Mouse (Mus musculus) lung, postnatal 0 days (tissue): ENCODE measurements at regions not wholly inside any gene's neighbourhood (a gene's known extent, or its start where the extent isn't known, plus 50 kb on each side); places are given as distances from the start of the nearest gene placed in this dataset.

Experiments used
- CTCF ChIP-seq: IDR thresholded peaks from 2 replicates; pipeline ENCODE4 v1.5.1; 2016; ENCODE audit warnings: antibody characterized with exemption, mild to moderate bottlenecking
- EP300 ChIP-seq: IDR thresholded peaks from 2 replicates; pipeline ENCODE4 v1.6.1; 2016; ENCODE audit warnings: antibody characterized with exemption, mild to moderate bottlenecking, control low read depth

DNA sequence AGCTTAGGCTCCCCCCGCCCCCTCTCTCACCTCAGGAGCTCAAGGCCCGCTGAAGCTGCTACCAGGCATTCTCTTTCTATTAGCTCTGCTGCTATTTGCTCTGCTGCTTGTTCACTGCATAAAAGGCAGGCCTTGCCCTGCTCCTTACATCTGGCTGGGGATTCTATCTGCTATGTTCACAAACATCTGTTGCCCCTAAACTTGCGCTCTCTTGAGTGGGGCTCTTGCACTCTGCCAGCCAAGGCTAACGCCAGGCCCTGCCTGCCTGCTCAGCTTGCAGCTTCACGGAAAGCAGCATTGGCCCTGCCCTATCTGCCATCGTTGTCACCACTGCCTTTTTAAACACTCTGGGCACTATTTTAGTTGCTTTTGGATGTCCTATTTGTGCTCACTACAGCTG is 316.9 kb upstream of the Gli3 start:
- no peak for TF ChIP-seq CTCF
- no peak for TF ChIP-seq EP300
